Comparison of ENCODE assay signal across 10 mouse cellular contexts in the genomic region with DNA sequence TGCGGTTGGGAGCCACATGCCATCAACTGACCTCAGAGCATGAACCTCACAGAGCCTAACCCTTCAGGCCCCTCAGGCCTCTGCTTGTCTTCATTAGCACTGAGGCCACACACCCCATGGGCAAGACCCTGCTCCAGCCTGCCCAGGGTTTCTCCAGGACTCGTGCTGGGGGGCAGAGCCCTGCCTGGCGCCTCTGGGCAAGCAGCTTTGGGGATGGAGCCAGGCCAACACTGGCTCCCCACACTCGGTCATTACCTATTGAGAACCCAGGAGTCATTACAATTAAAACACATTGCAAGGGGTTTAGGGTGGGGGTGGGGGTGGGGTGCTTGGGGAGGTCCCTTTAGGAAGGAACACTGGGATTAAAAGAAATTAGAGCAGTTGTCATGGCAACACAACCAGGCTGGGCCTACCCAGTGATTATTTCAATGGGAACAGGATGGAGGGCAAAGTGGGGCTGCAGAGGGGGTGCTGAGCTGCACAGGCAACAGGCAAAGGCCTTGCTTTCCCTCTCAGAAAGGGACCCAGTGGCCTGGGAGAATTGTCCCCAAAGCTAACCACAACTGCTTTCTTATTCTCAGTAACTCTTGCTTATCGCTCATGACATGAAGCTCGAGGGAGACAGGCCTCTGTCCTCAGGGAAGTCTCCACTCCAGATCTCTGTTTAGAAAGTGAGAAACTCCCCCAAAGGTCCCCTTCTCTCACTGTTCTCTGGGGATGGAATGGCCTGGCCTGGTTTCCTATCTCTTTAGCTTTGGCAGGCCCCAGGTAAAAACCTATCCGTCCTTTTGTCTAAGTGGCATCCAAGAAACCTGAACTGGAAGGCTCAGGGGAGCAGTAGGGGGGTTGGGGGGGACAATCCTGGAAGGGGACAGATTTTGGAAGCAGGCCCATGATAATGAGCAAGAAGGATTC.
A peak's percentile ranks its signal among the peaks of the same experiment; 100 is the strongest.
DNase-seq lines count a peak whose midpoint lies in the region; ATAC-seq lines count a peak whose summit lies in the region.
"Had no signal": no experiment of that assay in that cellular context is flagged by ENCODE, and none has a peak within 500 bp of the region (broad histone marks: within the 10 kb centered on the region; RNA-seq: fewer than 3 reads in every experiment).

No protein-coding gene starts in this region.

- peaks cover 31% of the 10 kb centered on the region for H3K4me1 ChIP-seq in heart, embryonic 10.5 days
- peaks cover 16% of the 10 kb centered on the region for H3K4me1 ChIP-seq in hindbrain, embryonic 11.5 days (replicated peaks; ENCODE audit: control insufficient read depth, insufficient read depth, low read length)
- H3K4me1 ChIP-seq in limb, embryonic 10.5 days: peaks cover 92% of the 10 kb centered on the region

- no peaks in the 10 kb centered on the region for H3K36me3 ChIP-seq in heart, embryonic 10.5 days
- H3K36me3 ChIP-seq in hindbrain, embryonic 11.5 days (ENCODE audit: control insufficient read depth, insufficient read depth, low read length): no peaks in the 10 kb centered on the region
- no peaks in the 10 kb centered on the region for H3K36me3 ChIP-seq in limb, embryonic 10.5 days

- H3K9ac ChIP-seq in hindbrain, embryonic 11.5 days (ENCODE audit: low read depth, low read length): no peak overlapping the region
- H3K9ac ChIP-seq: lung, embryonic 14.5 days had no signal

- H3K9me3 ChIP-seq in heart, embryonic 10.5 days: no peaks in the 10 kb centered on the region
- H3K9me3 ChIP-seq in hindbrain, embryonic 11.5 days (ENCODE audit: control insufficient read depth, low read length): no peaks in the 10 kb centered on the region
- H3K9me3 ChIP-seq in limb, embryonic 10.5 days (replicated peaks): no peaks in the 10 kb centered on the region

- no peak overlapping the region for H3K4me3 ChIP-seq in heart, embryonic 10.5 days
- H3K4me3 ChIP-seq in hindbrain, embryonic 11.5 days (ENCODE audit: low read depth, low read length): no peak overlapping the region
- no peak overlapping the region for H3K4me3 ChIP-seq in limb, embryonic 10.5 days

- DNase-seq in heart, embryonic 10.5 days (ENCODE audit: low spot score): no peak
- no peak for DNase-seq in heart, adult 8-10 months (ENCODE audit: low spot score)
- no peak for DNase-seq in hindbrain, embryonic 11.5 days (ENCODE audit: low spot score)
- DNase-seq in limb, embryonic 10.5 days (ENCODE audit: low spot score): peak; percentile 46
- DNase-seq in right cerebral cortex, postnatal 14 days: peak; percentile 26
- no peak for DNase-seq in thymus, postnatal 36 days
- DNase-seq in heart, postnatal 36 days: no peak
- no peak for DNase-seq in thymus, postnatal 25 days
- DNase-seq: lung, embryonic 14.5 days had no signal

- peaks cover 43% of the 10 kb centered on the region for H3K27me3 ChIP-seq in heart, embryonic 10.5 days (ENCODE audit: insufficient read depth, poor library complexity, severe bottlenecking)
- no peaks in the 10 kb centered on the region for H3K27me3 ChIP-seq in hindbrain, embryonic 11.5 days (ENCODE audit: control insufficient read depth, insufficient read depth, low read length)
- H3K27me3 ChIP-seq in limb, embryonic 10.5 days (ENCODE audit: low read depth, poor library complexity, severe bottlenecking): peaks cover 12% of the 10 kb centered on the region

- H3K4me2 ChIP-seq in hindbrain, embryonic 11.5 days (replicated peaks; ENCODE audit: low read depth, low read length): no peak overlapping the region
- H3K4me2 ChIP-seq: lung, embryonic 14.5 days had no signal

- 60% methylated on average over 7 of the region's 7 CpGs for WGBS in heart, embryonic 10.5 days
- WGBS in hindbrain, embryonic 11.5 days: 39% methylated on average over 7 of the region's 7 CpGs
- 48% methylated on average over 7 of the region's 7 CpGs for WGBS in limb, embryonic 10.5 days

- peak overlapping the region; percentile 42; the same call in 1 of the 2 replicates for H3K27ac ChIP-seq in heart, embryonic 10.5 days
- no peak overlapping the region for H3K27ac ChIP-seq in hindbrain, embryonic 11.5 days (ENCODE audit: low read depth, low read length)
- peak overlapping the region; percentile 82 for H3K27ac ChIP-seq in limb, embryonic 10.5 days

- ATAC-seq in hindbrain, embryonic 11.5 days (ENCODE audit: low FRiP score): peak; percentile 63
- ATAC-seq: intestine, embryonic 16.5 days had no signal

- intact Hi-C loops in heart, postnatal 36 days (cut with DNase I): no loop called here

Comparison
In these comparisons a context has a peak if more than half of its experiments do, and no peak if none do; other contexts are left out.
1. DNase-seq: peak in limb, embryonic 10.5 days (single experiment) and right cerebral cortex, postnatal 14 days (single experiment); none in heart, embryonic 10.5 days (single experiment), heart, adult 8-10 months (single experiment), hindbrain, embryonic 11.5 days (single experiment), thymus, postnatal 36 days (0 of 2), heart, postnatal 36 days (0 of 2) and thymus, postnatal 25 days (single experiment).